Mouse (Mus musculus) urinary bladder, postnatal 25 days (tissue): ENCODE data around the gene Zfp956.
A peak's percentile ranks its signal among the peaks of the same experiment; 100 is the strongest.

ENCODE experiments used
- DNase-seq: peaks from one replicate; pipeline ENCODE4 v3.0.0; 2022; ENCODE audit warnings: low spot score

Gene Zfp956

GRCm38 (mm10) chr6:47974599-47974998 is 21.4 kb downstream of the Zfp956 start:
- no peak for DNase-seq

DNA sequence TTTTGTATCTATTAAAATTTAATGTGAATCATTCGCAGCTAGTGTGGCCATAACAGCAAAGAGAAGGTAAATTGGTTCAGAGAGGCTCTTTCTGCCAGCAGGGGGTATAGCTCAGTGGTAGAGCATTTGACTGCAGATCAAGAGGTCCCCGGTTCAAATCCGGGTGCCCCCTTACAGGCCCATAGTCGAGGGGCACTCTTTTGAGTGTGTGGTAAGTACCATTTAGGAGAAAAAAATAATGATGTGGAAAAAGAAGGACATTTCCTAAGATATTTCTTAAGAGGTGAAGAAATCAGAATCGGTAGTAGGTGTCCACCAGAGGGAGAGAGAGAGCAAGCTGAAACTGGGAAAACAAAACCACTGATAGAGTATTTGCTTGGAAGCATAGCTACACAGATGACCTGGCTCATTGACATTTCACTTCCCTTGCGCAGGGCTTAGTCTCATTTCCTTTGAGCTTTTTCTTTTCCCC is 25.7 kb downstream of the Zfp956 start:
- peak; percentile 71 for DNase-seq

DNA sequence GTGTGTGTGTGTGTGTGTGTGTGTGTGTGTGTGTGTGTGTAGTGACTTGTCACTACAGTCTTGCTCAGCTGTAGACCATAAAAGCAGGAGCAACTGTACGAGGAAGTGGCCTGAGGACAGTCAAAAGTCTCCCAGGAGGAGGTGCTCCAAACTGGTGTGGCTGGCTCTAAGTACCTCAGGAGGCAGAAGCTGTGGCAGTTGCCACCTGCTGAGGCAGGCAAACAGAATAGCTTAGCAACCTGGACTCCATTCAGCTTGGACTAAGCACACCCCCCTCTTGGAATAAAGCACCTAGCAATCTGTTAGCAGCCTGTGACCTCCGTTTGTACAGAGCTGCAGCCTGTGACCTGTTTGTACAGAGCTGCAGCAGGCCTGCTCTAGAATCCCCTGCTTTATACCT is 30.7 kb downstream of the Zfp956 start:
- no peak for DNase-seq

GRCm38 (mm10) chr6:47995661-47996060 is 42.5 kb downstream of the Zfp956 start:
- DNase-seq: no peak

DNA sequence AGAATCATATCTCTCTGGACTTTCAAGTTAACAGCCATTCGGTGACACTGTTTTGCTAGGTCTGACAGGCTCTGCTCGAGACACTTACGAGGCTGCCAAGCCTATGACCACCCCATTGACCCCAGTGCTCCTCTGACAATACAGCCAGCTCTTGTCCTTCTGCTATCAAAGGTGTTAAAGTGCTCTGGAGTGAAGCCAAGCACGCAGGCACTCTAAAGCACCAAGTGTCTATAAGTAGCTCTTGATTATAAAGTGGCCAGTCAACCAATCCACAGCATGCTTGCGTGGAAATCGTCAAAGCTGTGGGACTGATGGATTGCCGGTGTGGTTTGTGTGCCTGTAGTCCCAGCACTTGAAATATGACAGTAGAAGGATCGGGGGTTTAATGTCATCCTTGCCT is 57.5 kb downstream of the Zfp956 start:
- DNase-seq: no peak
